Mouse (Mus musculus) brain, embryonic 14.5 days (tissue): Measurements from ENCODE around the gene Slc16a6.

Source experiments
- CTCF ChIP-seq: fragments of 200-500 bp; IDR thresholded peaks from 2 replicates; pipeline ENCODE4 v1.5.1; 2012; ENCODE audit warnings: inconsistent platforms, mild to moderate bottlenecking, moderate library complexity, borderline replicate concordance; ENCODE audit not compliant: insufficient read depth, insufficient read length; ENCODE audit errors: extremely low read depth
- POLR2A ChIP-seq: fragments of 200-500 bp; IDR thresholded peaks from 2 replicates; pipeline ENCODE4 v1.6.1; 2012; ENCODE audit warnings: mild to moderate bottlenecking, inconsistent platforms, borderline replicate concordance; ENCODE audit not compliant: poor library complexity, insufficient read depth, insufficient read length, severe bottlenecking; ENCODE audit errors: extremely low read depth

- TF ChIP-seq POLR2A (no peak), CTCF (no peak)
These were observed 24.6 kb upstream of the Slc16a6 start for GRCm38 (mm10) chr11:109497990-109498389.
